Mouse (Mus musculus): ENCODE results near the gene Hemgn. TPM values are rescaled to one million over a fixed set of nuclear protein-coding genes. Genes with fewer than 3 reads are reported as not detected.

The Hemgn gene
- polyA plus RNA-seq, 1 experiment from 2014 or later, result 31.5 TPM

DNA sequence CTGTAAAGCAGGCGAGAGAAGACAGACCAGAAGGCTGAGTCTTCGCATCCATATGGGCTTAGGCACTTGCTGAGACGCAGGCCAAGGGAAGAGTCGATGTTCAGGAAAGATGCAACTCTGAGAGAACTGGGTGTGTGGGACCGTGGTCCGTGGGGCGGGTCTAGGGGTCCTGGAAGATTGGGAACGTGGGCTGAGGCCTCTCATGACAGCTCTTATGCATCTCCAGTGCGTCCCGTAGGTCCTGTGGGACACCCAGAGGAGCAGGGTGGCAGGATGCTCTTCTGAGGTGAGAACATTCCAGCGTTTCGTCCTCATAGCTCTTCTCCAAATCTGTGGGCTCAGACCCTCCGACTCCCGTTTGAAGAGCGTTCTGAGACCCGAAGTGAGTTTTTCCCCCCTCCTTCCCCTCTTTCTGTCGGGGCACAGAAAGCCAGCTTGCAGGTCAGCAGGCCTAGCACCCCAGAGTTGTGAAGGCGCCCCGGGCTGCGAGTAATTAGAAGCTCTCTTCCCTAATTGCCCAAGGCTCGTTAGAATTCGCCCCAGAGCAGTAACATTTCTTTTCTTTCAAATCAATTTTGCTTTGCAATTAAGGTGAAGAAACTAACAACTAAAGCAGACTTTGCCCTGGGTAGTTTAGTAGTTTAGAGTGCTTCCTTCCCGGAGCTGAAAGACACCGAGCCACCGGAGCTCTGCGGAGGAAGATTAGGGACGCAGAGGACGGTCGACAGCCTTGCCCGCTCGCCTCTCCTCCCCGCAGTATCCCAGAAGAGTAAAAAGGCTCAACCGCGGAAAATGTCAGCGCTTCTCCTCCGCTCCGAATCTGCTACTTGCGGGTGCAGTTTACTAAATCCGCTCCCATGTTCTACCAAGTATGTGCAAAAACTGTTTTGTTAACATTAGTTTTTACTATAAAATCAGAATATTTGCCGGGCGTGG is 65.5 kb downstream of the Hemgn start:
- peaks cover 81% of the 10 kb centered on the region for H3K27me3 ChIP-seq (replicated peaks)
- H3K4me3 ChIP-seq (replicated peaks), result no peak overlapping the region
- H3K36me3 ChIP-seq, result no peaks in the 10 kb centered on the region
- no peak for ATAC-seq (ENCODE audit: insufficient read depth, low FRiP score, low read depth)
- no peak overlapping the region for H3K4me2 ChIP-seq
- H3K27ac ChIP-seq, result no peak overlapping the region
- WGBS, result 5% methylated on average over 41 of the region's 41 CpGs
- H3K9me3 ChIP-seq, result no peaks in the 10 kb centered on the region
- H3K9ac ChIP-seq, result no peak overlapping the region
- H3K4me1 ChIP-seq, result peaks cover 18% of the 10 kb centered on the region; the same call in 1 of the 2 replicates

DNA sequence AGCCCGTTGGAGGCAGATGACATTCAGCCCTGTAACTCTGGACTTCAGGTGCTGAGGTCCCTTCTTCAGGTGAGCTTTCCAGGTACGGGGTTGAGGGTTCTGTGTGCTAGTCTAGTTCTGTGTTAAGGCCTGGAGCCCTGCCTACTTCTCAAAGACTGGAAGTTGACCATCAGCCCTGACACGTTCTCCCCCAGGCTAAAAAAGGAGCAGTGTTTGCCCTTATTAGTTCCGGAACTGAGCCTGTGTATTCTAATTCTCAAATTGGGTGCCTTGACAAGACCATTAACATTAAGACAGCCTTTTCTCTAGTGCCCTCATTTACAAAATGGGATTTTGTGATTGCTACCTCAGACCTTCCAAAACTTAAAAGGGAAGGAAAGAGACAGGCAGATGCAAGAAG is 66.2 kb downstream of the Hemgn start:
- peaks cover 86% of the 10 kb centered on the region for H3K27me3 ChIP-seq (replicated peaks)
- H3K9ac ChIP-seq, result no peak overlapping the region
- no peak overlapping the region for H3K27ac ChIP-seq
- peaks cover 18% of the 10 kb centered on the region; the same call in 1 of the 2 replicates for H3K4me1 ChIP-seq
- no peak overlapping the region for H3K4me2 ChIP-seq
- 8% methylated on average over 4 of the region's 4 CpGs for WGBS
- ATAC-seq (ENCODE audit: insufficient read depth, low FRiP score, low read depth), result no peak
- no peaks in the 10 kb centered on the region for H3K9me3 ChIP-seq
- no peaks in the 10 kb centered on the region for H3K36me3 ChIP-seq
- no peak overlapping the region for H3K4me3 ChIP-seq (replicated peaks)

DNA sequence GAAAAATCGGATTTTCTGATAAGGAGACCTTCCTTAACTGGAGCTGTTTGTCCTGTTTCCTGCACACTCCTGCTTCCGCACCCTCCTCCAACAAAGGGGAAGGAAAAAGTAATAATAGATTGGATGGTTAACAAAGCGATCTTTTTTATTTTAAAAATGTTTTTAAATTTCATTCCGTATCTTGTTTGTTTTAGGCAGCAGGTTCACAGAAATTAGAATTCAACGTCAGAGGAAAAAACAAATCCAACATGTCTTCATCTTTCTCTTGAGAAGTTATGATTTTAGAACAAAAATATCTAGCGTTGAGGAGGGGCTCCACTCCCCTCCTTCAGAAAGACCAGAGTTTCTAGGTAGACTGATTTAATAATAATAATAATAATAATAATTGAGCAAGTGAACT is 67.1 kb downstream of the Hemgn start:
- 25% methylated on average over 6 of the region's 6 CpGs for WGBS
- Histone ChIP-seq H3K4me1 (peaks cover 18% of the 10 kb centered on the region; the same call in 1 of the 2 replicates), H3K9ac (no peak overlapping the region), H3K27ac (no peak overlapping the region), H3K36me3 (no peaks in the 10 kb centered on the region), H3K9me3 (no peaks in the 10 kb centered on the region), H3K27me3 (replicated peaks) (peaks cover 88% of the 10 kb centered on the region), H3K4me3 (replicated peaks) (no peak overlapping the region), H3K4me2 (no peak overlapping the region)
- no peak for ATAC-seq (ENCODE audit: insufficient read depth, low FRiP score, low read depth)

DNA sequence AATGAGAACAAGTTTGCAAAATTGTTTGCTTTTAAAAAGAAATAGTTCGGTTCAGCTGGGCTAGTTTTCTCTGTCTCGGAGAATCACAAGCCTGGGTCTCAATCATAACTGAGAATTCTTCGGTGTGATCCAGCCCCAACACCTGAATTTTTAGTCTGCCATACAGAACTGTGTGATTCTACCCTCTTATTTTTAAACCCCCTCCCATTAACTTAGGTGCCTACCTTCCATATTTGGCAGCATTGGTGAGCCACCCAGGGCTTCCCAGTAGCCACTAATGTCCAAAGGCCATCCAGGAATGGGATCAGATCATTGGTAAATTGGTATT is 67.6 kb downstream of the Hemgn start:
- peaks cover 88% of the 10 kb centered on the region for H3K27me3 ChIP-seq (replicated peaks)
- H3K4me2 ChIP-seq, result no peak overlapping the region
- H3K9ac ChIP-seq, result no peak overlapping the region
- H3K36me3 ChIP-seq, result no peaks in the 10 kb centered on the region
- no peaks in the 10 kb centered on the region for H3K9me3 ChIP-seq
- peaks cover 18% of the 10 kb centered on the region; the same call in 1 of the 2 replicates for H3K4me1 ChIP-seq
- WGBS, result 25% methylated on average over 3 of the region's 3 CpGs
- ATAC-seq (ENCODE audit: insufficient read depth, low FRiP score, low read depth), result no peak
- H3K4me3 ChIP-seq (replicated peaks), result peak overlapping the region; percentile 37; the same call in 1 of the 2 replicates
- H3K27ac ChIP-seq, result no peak overlapping the region

- peaks cover 88% of the 10 kb centered on the region for H3K27me3 ChIP-seq (replicated peaks)
- H3K4me3 ChIP-seq (replicated peaks), result peak overlapping the region; percentile 37
- no peak overlapping the region for H3K27ac ChIP-seq
- WGBS, result 4% methylated on average over 64 of the region's 67 CpGs
- peak overlapping the region; percentile 63 for H3K4me2 ChIP-seq
- no peak overlapping the region for H3K9ac ChIP-seq
- H3K4me1 ChIP-seq, result peaks cover 18% of the 10 kb centered on the region; the same call in 1 of the 2 replicates
- ATAC-seq (ENCODE audit: insufficient read depth, low FRiP score, low read depth), result no peak
- no peaks in the 10 kb centered on the region for H3K9me3 ChIP-seq
- H3K36me3 ChIP-seq, result no peaks in the 10 kb centered on the region
These were observed 68.1 kb downstream of the Hemgn start for GRCm38 (mm10) chr4:46345056-46345772.

DNA sequence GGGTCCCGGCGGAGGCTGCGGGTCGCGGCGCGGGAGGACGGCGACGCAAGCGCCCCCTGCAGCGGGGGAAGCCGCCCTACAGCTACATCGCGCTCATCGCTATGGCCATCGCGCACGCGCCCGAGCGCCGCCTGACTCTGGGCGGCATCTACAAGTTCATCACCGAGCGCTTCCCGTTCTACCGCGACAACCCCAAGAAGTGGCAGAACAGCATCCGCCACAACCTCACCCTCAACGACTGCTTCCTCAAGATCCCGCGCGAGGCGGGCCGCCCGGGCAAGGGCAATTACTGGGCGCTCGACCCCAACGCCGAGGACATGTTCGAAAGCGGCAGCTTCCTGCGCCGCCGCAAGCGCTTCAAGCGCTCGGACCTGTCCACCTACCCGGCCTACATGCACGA is 69.0 kb downstream of the Hemgn start:
- Histone ChIP-seq H3K27me3 (replicated peaks) (peaks cover 88% of the 10 kb centered on the region), H3K9ac (no peak overlapping the region), H3K4me3 (replicated peaks) (peak overlapping the region; percentile 37), H3K9me3 (no peaks in the 10 kb centered on the region), H3K27ac (no peak overlapping the region), H3K36me3 (no peaks in the 10 kb centered on the region), H3K4me1 (peaks cover 22% of the 10 kb centered on the region; the same call in 1 of the 2 replicates), H3K4me2 (peak overlapping the region; percentile 63)
- WGBS, result 1% methylated on average over 51 of the region's 51 CpGs
- 0 out of 2 replicates have a peak, but pooled peaks have one; percentile 14 for ATAC-seq (ENCODE audit: insufficient read depth, low FRiP score, low read depth)

Other genes starting within 250 kb of the Hemgn start
- gene Xpa, start 217.2 kb downstream of the Hemgn start, polyA plus RNA-seq (2015; fragmentation: Nextera tagmentation; extraction: Ambion mirVana), result 21.7 and 23.7 TPM in 2 replicates
- gene Foxe1, start 69.9 kb downstream of the Hemgn start, polyA plus RNA-seq (2015; fragmentation: Nextera tagmentation; extraction: Ambion mirVana), result 0.54 and 0.71 TPM in 2 replicates
- gene Trmo, start 24.1 kb downstream of the Hemgn start, polyA plus RNA-seq (2015; fragmentation: Nextera tagmentation; extraction: Ambion mirVana), result 10.0 and 10.3 TPM in 2 replicates
- 259 and 284 TPM in 2 replicates for gene Anp32b, start 37.4 kb upstream of the Hemgn start, polyA plus RNA-seq (2015; fragmentation: Nextera tagmentation; extraction: Ambion mirVana)
- 88.6 and 96.7 TPM in 2 replicates for gene Nans, start 75.7 kb upstream of the Hemgn start, polyA plus RNA-seq (2015; fragmentation: Nextera tagmentation; extraction: Ambion mirVana)
- 5.2 and 5.3 TPM in 2 replicates for gene Trim14, start 122.6 kb upstream of the Hemgn start, polyA plus RNA-seq (2015; fragmentation: Nextera tagmentation; extraction: Ambion mirVana)
- gene Coro2a, start 188.7 kb upstream of the Hemgn start, polyA plus RNA-seq (2015; fragmentation: Nextera tagmentation; extraction: Ambion mirVana), result 20.4 and 29.1 TPM in 2 replicates
- gene Tbc1d2, start 236.7 kb upstream of the Hemgn start, polyA plus RNA-seq (2015; fragmentation: Nextera tagmentation; extraction: Ambion mirVana), result 2.9 and 3.4 TPM in 2 replicates

Measured in stomach, embryonic 15.5 days (tissue).